Mouse (Mus musculus) small intestine, adult 2 months (tissue): ENCODE measurements at regions not wholly inside any gene's neighbourhood (a gene's known extent, or its start where the extent isn't known, plus 50 kb on each side); places are given as distances from the start of the nearest gene placed in this dataset.

Experiments used
- CTCF ChIP-seq: fragments of 200-500 bp; IDR thresholded peaks from 2 replicates; pipeline ENCODE4 v1.5.1; 2012; ENCODE audit warnings: low read depth, mild to moderate bottlenecking, control low read depth, inconsistent platforms, low read length, moderate library complexity, mixed read lengths; ENCODE audit not compliant: insufficient replicate concordance, insufficient read length; ENCODE audit errors: extremely low read depth
- POLR2A ChIP-seq: fragments of 200-500 bp; IDR thresholded peaks from 2 replicates; pipeline ENCODE4 v1.6.1; 2012; ENCODE audit warnings: low read depth, mild to moderate bottlenecking, control low read depth, inconsistent platforms, low read length, moderate library complexity

- TF ChIP-seq POLR2A = no peak
- no peak for TF ChIP-seq CTCF
Measured at GRCm38 (mm10) chr1:57155869-57156268, 177.4 kb upstream of the Satb2 start.
